Mouse (Mus musculus) neural tube, embryonic 13.5 days (tissue): ENCODE measurements around the gene Prg2. TPM values are rescaled to one million over a fixed set of nuclear protein-coding genes. Genes with fewer than 3 reads are reported as not detected.

Source experiments
- ATAC-seq: fragments of 200-750 bp; cut with Nextera tagmentation; 2 replicates; pipeline ENCODE4 v1.8.0; 2017; ENCODE audit warnings: low read depth, mild to moderate bottlenecking, moderate TSS enrichment, moderate library complexity
- H3K27ac ChIP-seq: fragments of 300-500 bp; sonication (generic); replicated peaks from 2 replicates; pipeline ENCODE4 v1.5.1; 2015; ENCODE audit warnings: moderate library complexity, mild to moderate bottlenecking, inconsistent platforms
- H3K27me3 ChIP-seq: fragments of 300-500 bp; sonication (generic); 2 replicates; pipeline ENCODE4 v1.6.1; 2015; ENCODE audit warnings: mild to moderate bottlenecking, inconsistent platforms
- H3K36me3 ChIP-seq: fragments of 300-500 bp; sonication (generic); 2 replicates; pipeline ENCODE4 v1.6.1; 2015; ENCODE audit warnings: mild to moderate bottlenecking, inconsistent platforms
- H3K4me1 ChIP-seq: fragments of 300-500 bp; sonication (generic); replicated peaks from 2 replicates; pipeline ENCODE4 v1.6.1; 2015; ENCODE audit warnings: inconsistent platforms
- H3K4me2 ChIP-seq: fragments of 300-500 bp; sonication (generic); 2 replicates; pipeline ENCODE4 v1.6.1; 2015; ENCODE audit warnings: inconsistent platforms, mild to moderate bottlenecking, moderate library complexity
- H3K4me3 ChIP-seq: fragments of 300-500 bp; sonication (generic); 2 replicates; pipeline ENCODE4 v1.5.1; 2015; ENCODE audit warnings: mild to moderate bottlenecking, inconsistent platforms
- H3K9ac ChIP-seq: fragments of 300-500 bp; sonication (generic); 2 replicates; pipeline ENCODE4 v1.6.1; 2015; ENCODE audit warnings: moderate library complexity, mild to moderate bottlenecking, inconsistent platforms
- H3K9me3 ChIP-seq: fragments of 300-500 bp; sonication (generic); 2 replicates; pipeline ENCODE4 v1.6.1; 2016; ENCODE audit warnings: inconsistent platforms
- WGBS: fragments of 180-500 bp; shearing (Covaris S2); methylation state at CpG from one replicate; pipeline ENCODE4 v1.1.7; 2015; 5-methylcytosine and 5-hydroxymethylcytosine counted together
- polyA plus RNA-seq: library from polyadenylated mRNA; unstranded; fragments of >200 nt; fragmentation: Nextera tagmentation; extraction: Ambion mirVana; gene quantifications from 2 replicates; pipeline ENCODE4 v1.2.1, GENCODE M21; 2015

The Prg2 gene
- 0.71 and 1.4 TPM in 2 replicates for polyA plus RNA-seq

GRCm38 (mm10) chr2:84980188-84980587, at the start of gene Prg2:
Gene Prg2, plus strand, starts transcription at chr2:84980461.
- no peak within 1 kb of the TSS for H3K9ac ChIP-seq
- H3K9me3 ChIP-seq = no peaks in the 10 kb centered on the region
- no peaks in the 10 kb centered on the region for H3K4me1 ChIP-seq
- WGBS = 63% methylated on average over 1 of the region's 1 CpGs
- H3K36me3 ChIP-seq = no peaks in the 10 kb centered on the region
- H3K4me2 ChIP-seq = no peak within 1 kb of the TSS
- H3K27me3 ChIP-seq = no peaks in the 10 kb centered on the region
- no peak for ATAC-seq
- no peak within 1 kb of the TSS for H3K4me3 ChIP-seq
- no peak within 1 kb of the TSS for H3K27ac ChIP-seq

- no peak overlapping the region for H3K9ac ChIP-seq
- 86% methylated on average over 8 of the region's 8 CpGs for WGBS
These were observed 46.1 kb upstream of the Prg2 start for GRCm38 (mm10) chr2:84933992-84934648.

DNA sequence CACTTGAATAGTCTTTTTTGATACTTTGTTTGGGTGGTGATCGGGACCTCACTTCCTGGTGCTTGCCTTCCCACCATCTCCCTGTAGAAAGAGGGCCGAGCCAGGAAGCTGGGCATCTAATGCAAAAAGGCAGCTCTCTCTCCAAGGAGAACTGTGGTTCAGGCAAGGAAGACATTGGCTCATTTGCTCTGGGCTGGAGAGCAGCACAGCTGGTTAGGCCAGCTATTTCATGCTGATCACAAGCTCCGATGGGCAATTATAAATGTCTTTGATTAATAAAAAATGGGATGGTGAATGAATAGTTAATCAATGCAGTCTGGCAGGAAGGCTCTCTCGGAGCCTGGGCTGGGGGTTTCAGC, 45.6 kb upstream of the Prg2 start:
- no peak overlapping the region for H3K27ac ChIP-seq
- H3K4me1 ChIP-seq = peaks cover 3% of the 10 kb centered on the region; the same call in 1 of the 2 replicates
- H3K9ac ChIP-seq = no peak overlapping the region
- no peak overlapping the region for H3K4me3 ChIP-seq
- no peak overlapping the region for H3K4me2 ChIP-seq
- H3K36me3 ChIP-seq = no peaks in the 10 kb centered on the region
- ATAC-seq = no peak
- no peaks in the 10 kb centered on the region for H3K9me3 ChIP-seq
- 53% methylated on average over 4 of the region's 4 CpGs for WGBS
- no peaks in the 10 kb centered on the region for H3K27me3 ChIP-seq

More at GRCm38 (mm10) chr2:84933992-84934648, 46.1 kb upstream of the Prg2 start:
- H3K27me3 ChIP-seq = no peaks in the 10 kb centered on the region
- no peaks in the 10 kb centered on the region for H3K36me3 ChIP-seq
- no peak overlapping the region for H3K4me3 ChIP-seq
- no peak for ATAC-seq
- H3K4me2 ChIP-seq = no peak overlapping the region
- H3K4me1 ChIP-seq = peaks cover 3% of the 10 kb centered on the region; the same call in 1 of the 2 replicates
- no peaks in the 10 kb centered on the region for H3K9me3 ChIP-seq
- no peak overlapping the region for H3K27ac ChIP-seq

- no peak overlapping the region for H3K9ac ChIP-seq
- no peak for ATAC-seq
- no peak overlapping the region for H3K4me3 ChIP-seq
- no peaks in the 10 kb centered on the region for H3K27me3 ChIP-seq
- peaks cover 3% of the 10 kb centered on the region; the same call in 1 of the 2 replicates for H3K4me1 ChIP-seq
- H3K9me3 ChIP-seq = no peaks in the 10 kb centered on the region
- H3K4me2 ChIP-seq = no peak overlapping the region
- H3K36me3 ChIP-seq = no peaks in the 10 kb centered on the region
- H3K27ac ChIP-seq = no peak overlapping the region
- WGBS = 86% methylated on average over 5 of the region's 5 CpGs
These were observed 45.2 kb upstream of the Prg2 start for GRCm38 (mm10) chr2:84935065-84935464.

DNA sequence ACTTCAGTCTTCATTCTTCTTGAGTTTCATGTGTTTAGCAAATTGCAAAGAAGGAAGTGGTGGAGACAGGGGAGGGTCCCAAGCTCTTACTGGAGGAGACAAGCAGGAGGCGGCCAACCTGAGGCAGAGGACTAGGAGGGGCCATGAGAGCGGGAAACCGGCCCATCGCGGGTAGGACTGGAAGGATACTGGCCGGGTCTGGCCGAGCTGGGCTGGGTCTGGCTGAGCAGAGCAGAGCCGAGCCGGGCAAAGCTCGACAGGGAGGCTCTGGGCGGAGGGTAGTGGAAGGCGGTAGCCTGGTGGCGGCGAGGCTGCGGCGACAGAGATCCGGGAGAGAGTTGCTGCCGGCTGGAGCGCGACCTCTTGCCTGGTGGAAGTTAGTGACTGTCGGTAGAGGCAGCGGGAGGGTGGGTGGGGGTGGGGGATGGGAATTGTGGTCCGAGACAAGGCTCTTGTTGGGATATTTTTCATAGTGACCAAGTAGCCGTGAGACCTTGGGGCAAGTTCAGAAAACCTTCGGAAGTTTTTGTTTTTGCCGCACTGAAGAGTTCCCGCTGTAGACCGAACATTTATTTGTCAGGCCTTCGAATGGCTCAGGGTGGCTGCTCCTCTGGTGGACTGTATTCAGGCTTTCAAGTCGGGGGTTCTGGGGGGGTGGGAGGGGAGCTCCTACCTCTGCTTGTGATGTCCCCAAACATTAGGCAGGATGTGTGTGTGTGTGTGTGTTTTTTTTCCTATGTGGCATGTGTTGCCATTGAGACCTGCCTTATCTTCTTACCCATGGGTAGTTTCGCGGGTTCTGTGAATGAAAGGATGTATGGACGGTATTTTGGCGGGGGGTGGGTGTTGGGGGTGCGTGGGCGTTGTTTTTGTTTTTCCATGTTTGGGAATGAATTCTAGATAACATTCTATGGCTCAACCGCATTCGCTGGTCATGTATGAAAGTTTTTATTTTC, 43.5 kb upstream of the Prg2 start, which contains the start of gene Slc43a3:
Gene Slc43a3, plus strand, starts transcription at position 106 of the 956 bp plus-strand sequence.
- H3K4me1 ChIP-seq = peaks cover 3% of the 10 kb centered on the region; the same call in 1 of the 2 replicates
- no peaks in the 10 kb centered on the region for H3K9me3 ChIP-seq
- H3K4me3 ChIP-seq = peak within 1 kb of the TSS; percentile 33
- H3K4me2 ChIP-seq = peak within 1 kb of the TSS; percentile 51
- no peak within 1 kb of the TSS for H3K27ac ChIP-seq
- H3K9ac ChIP-seq = peak within 1 kb of the TSS; percentile 56
- no peaks in the 10 kb centered on the region for H3K36me3 ChIP-seq
- 27% methylated on average over 38 of the region's 38 CpGs for WGBS
- ATAC-seq = peak; percentile 84
- no peaks in the 10 kb centered on the region for H3K27me3 ChIP-seq

- Histone ChIP-seq H3K4me3 (peak overlapping the region; percentile 33; the same call in 1 of the 2 replicates), H3K4me2 (peak overlapping the region; percentile 51), H3K36me3 (no peaks in the 10 kb centered on the region), H3K27ac (no peak overlapping the region), H3K9me3 (no peaks in the 10 kb centered on the region), H3K4me1 (peaks cover 3% of the 10 kb centered on the region; the same call in 1 of the 2 replicates), H3K27me3 (no peaks in the 10 kb centered on the region), H3K9ac (peak overlapping the region; percentile 12; the same call in 1 of the 2 replicates)
- ATAC-seq = no peak
- WGBS = 86% methylated on average over 3 of the region's 3 CpGs
These were observed 42.6 kb upstream of the Prg2 start for GRCm38 (mm10) chr2:84937491-84938150.

GRCm38 (mm10) chr2:84938249-84938946, 41.9 kb upstream of the Prg2 start:
- no peaks in the 10 kb centered on the region for H3K36me3 ChIP-seq
- no peak for ATAC-seq
- H3K9ac ChIP-seq = no peak overlapping the region
- no peak overlapping the region for H3K4me3 ChIP-seq
- 89% methylated on average over 5 of the region's 5 CpGs for WGBS
- no peaks in the 10 kb centered on the region for H3K9me3 ChIP-seq
- H3K4me1 ChIP-seq = peaks cover 3% of the 10 kb centered on the region; the same call in 1 of the 2 replicates
- no peaks in the 10 kb centered on the region for H3K27me3 ChIP-seq
- peak overlapping the region; percentile 51 for H3K4me2 ChIP-seq
- no peak overlapping the region for H3K27ac ChIP-seq

GRCm38 (mm10) chr2:84939306-84939705, 41.0 kb upstream of the Prg2 start:
- Histone ChIP-seq H3K4me1 (peaks cover 3% of the 10 kb centered on the region; the same call in 1 of the 2 replicates), H3K4me3 (no peak overlapping the region), H3K9me3 (no peaks in the 10 kb centered on the region), H3K9ac (no peak overlapping the region), H3K4me2 (no peak overlapping the region), H3K27ac (no peak overlapping the region), H3K36me3 (no peaks in the 10 kb centered on the region), H3K27me3 (no peaks in the 10 kb centered on the region)
- ATAC-seq = no peak
- WGBS = 88% methylated on average over 3 of the region's 3 CpGs

GRCm38 (mm10) chr2:84939711-84940110, 40.5 kb upstream of the Prg2 start:
- Histone ChIP-seq H3K4me1 (peaks cover 3% of the 10 kb centered on the region; the same call in 1 of the 2 replicates), H3K27me3 (no peaks in the 10 kb centered on the region), H3K9ac (no peak overlapping the region), H3K36me3 (no peaks in the 10 kb centered on the region), H3K4me3 (no peak overlapping the region), H3K4me2 (no peak overlapping the region), H3K27ac (no peak overlapping the region), H3K9me3 (no peaks in the 10 kb centered on the region)
- ATAC-seq = no peak
- WGBS = 95% methylated on average over 6 of the region's 6 CpGs

DNA sequence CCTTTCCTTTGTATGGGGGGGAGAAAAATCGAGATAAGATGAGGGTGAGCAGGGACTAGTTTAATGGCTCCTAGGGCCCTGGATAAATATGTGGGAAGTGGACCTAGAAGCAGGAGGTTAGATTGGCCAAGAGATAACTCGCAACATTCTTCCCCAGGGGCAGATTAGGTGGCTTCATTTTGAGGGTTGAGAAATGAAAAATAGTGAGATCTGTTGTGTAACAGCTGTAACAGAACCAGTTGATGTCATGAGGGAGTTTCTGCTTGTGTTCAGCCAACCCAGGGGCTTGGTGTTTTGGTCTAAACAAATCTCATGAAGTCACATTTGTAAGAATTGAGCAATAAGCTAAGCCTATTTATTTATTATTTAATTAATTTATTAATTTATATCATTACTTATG, 38.9 kb upstream of the Prg2 start:
- ATAC-seq = no peak
- Histone ChIP-seq H3K9me3 (no peaks in the 10 kb centered on the region), H3K36me3 (no peaks in the 10 kb centered on the region), H3K4me3 (no peak overlapping the region), H3K4me2 (no peak overlapping the region), H3K9ac (no peak overlapping the region), H3K4me1 (no peaks in the 10 kb centered on the region), H3K27me3 (no peaks in the 10 kb centered on the region), H3K27ac (no peak overlapping the region)
- WGBS = 80% methylated on average over 2 of the region's 2 CpGs

DNA sequence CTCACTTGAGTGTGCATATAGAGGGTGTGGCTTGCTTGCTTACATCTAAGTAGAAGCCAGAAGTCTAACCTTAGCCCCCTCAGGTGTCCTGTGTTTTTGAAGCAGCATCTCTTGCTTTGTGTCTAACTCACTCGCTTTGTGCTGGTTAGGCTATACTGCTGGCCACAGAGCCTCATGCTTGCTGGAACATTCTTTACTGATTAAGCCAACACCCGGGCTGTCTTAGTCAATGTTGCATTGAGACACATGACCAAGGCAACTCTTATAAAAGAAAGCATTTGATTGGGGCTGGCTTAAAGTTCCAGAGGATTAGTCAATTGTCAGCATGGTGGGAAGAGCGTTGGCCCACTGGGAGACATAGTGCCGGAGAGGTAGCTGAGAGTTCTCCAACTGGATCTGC, 38.5 kb upstream of the Prg2 start:
- ATAC-seq = no peak
- Histone ChIP-seq H3K4me3 (no peak overlapping the region), H3K4me2 (no peak overlapping the region), H3K4me1 (no peaks in the 10 kb centered on the region), H3K9ac (no peak overlapping the region), H3K36me3 (no peaks in the 10 kb centered on the region), H3K9me3 (no peaks in the 10 kb centered on the region), H3K27ac (no peak overlapping the region), H3K27me3 (no peaks in the 10 kb centered on the region)
- WGBS = 94% methylated on average over 4 of the region's 4 CpGs
